Mouse (Mus musculus): Measurements from ENCODE around the gene Dpp8. TPM values are rescaled to one million over a fixed set of nuclear protein-coding genes. Genes with fewer than 3 reads are reported as not detected.

The Dpp8 gene
- polyA plus RNA-seq, 1 experiment from 2014 or later = 38.5 TPM

DNA sequence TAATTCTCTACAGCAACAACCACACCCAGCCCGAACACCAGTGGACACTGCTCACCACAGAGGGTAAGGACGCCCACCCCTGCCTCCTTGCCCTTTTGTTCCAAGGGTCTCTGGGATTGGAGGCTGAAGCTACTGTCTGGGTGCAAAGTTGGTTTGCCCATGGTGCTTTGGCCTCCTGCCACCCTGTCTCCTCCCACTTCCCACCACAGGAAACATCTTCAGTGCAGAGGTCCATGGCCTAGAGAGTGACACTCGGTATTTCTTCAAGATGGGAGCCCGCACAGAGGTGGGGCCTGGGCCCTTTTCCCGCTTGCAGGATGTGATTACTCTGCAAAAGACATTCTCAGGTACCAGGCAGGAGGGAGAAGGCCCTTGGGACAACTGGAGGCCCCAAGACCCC is 99.5 kb downstream of the Dpp8 start:
- Histone ChIP-seq H3K27ac (peak overlapping the region; percentile 66), H3K27me3 (ENCODE audit: insufficient read depth, poor library complexity, severe bottlenecking) (peaks cover 32% of the 10 kb centered on the region), H3K4me3 (no peak overlapping the region), H3K36me3 (peaks cover 22% of the 10 kb centered on the region), H3K4me1 (replicated peaks) (peaks cover 53% of the 10 kb centered on the region), H3K9me3 (no peaks in the 10 kb centered on the region)
- DNase-seq (ENCODE audit: low spot score) = no peak
- WGBS = 81% methylated on average over 5 of the region's 5 CpGs

Other genes starting within 250 kb of the Dpp8 start
- 8.0 and 8.8 TPM in 2 replicates for gene Dennd4a, start 221.1 kb upstream of the Dpp8 start, polyA plus RNA-seq (2016; fragmentation: Nextera tagmentation; extraction: Ambion mirVana)
- 0.05 TPM in 1 of 2 replicates, not detected in the other for gene Slc24a1, start 80.8 kb upstream of the Dpp8 start, polyA plus RNA-seq (2016; fragmentation: Nextera tagmentation; extraction: Ambion mirVana)
- 64.9 and 70.4 TPM in 2 replicates for gene Ints14, start 71.5 kb upstream of the Dpp8 start, polyA plus RNA-seq (2016; fragmentation: Nextera tagmentation; extraction: Ambion mirVana)
- 108 and 115 TPM in 2 replicates for gene Hacd3, start 10.7 kb upstream of the Dpp8 start, polyA plus RNA-seq (2016; fragmentation: Nextera tagmentation; extraction: Ambion mirVana)
- 8.3 and 10.4 TPM in 2 replicates for gene Igdcc4, start 69.1 kb downstream of the Dpp8 start, polyA plus RNA-seq (2016; fragmentation: Nextera tagmentation; extraction: Ambion mirVana)
- 218 and 357 TPM in 2 replicates for gene Igdcc3, start 108.8 kb downstream of the Dpp8 start, polyA plus RNA-seq (2016; fragmentation: Nextera tagmentation; extraction: Ambion mirVana)
- gene Parp16, start 162.9 kb downstream of the Dpp8 start, polyA plus RNA-seq (2016; fragmentation: Nextera tagmentation; extraction: Ambion mirVana) = 7.7 and 8.0 TPM in 2 replicates
- gene Cilp, start 232.8 kb downstream of the Dpp8 start, polyA plus RNA-seq (2016; fragmentation: Nextera tagmentation; extraction: Ambion mirVana) = 0.25 TPM in 1 of 2 replicates, not detected in the other

Data from hindbrain, embryonic 10.5 days (tissue).